Mouse (Mus musculus): ENCODE results near the gene Agap1.
A peak's percentile ranks its signal among the peaks of the same experiment; 100 is the strongest.
"Not testable (repeated sequence)": the region's sequence is repeated elsewhere in the genome, so short reads cannot be mapped to it uniquely, and the experiment has no call there.

The Agap1 gene

DNA sequence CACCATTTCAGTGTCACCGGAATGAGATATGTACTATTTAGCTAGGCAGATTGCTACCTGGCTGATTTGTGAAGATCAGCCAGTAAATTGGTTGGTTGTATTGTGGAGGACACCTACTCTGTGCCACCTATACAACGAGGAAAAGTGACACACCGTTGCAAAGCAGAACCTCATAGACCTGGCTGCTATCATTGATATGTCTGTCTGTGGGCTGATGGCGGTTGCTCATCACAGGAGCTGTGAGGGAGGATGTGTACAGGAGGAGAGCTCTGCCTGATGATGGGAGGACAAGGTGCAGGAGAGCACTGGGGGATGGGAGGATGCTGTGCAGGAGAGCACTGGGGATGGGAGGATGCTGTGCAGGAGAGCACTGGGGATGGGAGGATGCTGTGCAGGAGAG, 46.7 kb downstream of the Agap1 start:
- DNase-seq (ENCODE audit: low read depth, low spot score): no peak

DNA sequence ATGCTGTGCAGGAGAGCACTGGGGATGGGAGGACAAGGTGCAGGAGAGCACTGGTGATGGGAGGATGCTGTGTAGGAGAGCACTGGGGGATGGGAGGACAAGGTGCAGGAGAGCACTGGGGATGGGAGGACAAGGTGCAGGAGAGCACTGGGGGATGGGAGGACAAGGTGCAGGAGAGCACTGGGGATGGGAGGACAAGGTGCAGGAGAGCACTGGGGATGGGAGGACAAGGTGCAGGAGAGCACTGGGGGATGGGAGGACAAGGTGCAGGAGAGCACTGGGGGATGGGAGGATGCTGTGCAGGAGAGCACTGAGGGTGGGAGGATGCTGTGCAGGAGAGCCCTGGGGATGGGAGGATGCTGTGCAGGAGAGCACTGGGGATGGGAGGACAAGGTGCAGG, 47.3 kb downstream of the Agap1 start:
- not testable (repeated sequence) for DNase-seq (ENCODE audit: low read depth, low spot score)

DNA sequence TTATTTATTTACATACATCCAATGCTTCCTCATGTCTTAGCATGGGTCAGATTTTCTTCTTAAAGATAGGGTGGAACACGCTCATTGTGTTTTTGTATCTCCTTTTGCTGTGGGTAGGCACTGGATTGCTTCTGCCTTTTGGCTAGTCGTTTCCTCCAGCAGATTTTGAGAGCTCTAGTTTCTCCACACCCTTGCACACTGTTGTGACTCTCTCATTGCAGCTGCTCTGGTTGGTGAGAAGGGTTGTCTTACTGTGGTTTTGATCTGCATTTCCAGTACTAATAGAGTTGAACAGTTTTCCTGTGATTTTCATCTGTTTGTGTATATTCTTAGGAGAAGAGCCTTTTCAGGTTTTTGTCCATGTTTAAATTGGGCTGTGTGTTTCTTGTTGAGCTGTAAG, 54.6 kb downstream of the Agap1 start:
- DNase-seq (ENCODE audit: low read depth, low spot score): no peak

DNA sequence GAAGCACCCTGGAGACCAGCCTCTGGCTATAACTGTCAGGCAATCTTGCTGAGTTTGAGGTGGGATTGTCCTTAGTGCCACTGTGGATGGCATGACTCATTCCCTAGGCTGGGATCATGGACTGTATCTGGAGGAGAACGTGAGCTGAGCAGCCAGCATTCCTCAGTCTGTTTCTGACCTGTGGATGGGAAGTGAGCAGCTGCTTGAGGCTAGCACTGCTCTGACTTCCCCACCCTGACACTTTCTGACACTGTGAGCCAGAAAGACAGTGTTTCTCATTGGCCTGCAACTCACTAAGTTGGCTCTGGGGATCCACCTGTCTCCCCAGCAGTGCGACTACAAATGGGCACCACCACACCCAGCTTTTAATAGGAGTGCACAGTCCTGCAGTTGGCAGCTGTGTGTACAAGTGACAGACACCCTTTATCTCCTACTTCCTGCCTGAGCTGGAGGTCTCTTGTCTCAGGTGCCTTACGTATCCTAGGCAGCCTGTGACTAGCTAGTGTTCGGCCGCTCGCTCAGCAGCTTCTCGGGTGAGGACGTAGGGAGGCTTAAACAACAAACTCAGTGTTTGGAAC, 55.2 kb downstream of the Agap1 start:
- DNase-seq (ENCODE audit: low read depth, low spot score): no peak

DNA sequence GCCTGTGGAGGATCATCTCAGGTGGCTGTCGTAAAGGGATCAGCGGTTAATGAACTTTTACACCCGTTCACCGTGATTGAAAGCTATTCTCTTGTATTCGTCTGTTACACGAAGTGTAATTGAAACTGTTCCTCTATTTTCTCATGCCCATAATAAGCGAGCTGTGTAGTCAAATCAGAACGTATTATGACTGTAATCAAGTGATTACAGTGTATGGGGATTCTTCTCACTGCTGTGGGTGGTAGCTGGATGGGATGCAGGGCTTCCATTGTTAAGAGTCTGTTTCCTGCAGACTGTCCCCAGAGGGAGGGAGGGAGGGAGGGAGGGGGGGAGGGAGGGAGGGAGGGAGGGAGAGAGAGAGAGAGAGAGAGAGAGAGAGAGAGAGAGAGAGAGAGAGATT, 56.1 kb downstream of the Agap1 start:
- DNase-seq (ENCODE audit: low read depth, low spot score): no peak

DNA sequence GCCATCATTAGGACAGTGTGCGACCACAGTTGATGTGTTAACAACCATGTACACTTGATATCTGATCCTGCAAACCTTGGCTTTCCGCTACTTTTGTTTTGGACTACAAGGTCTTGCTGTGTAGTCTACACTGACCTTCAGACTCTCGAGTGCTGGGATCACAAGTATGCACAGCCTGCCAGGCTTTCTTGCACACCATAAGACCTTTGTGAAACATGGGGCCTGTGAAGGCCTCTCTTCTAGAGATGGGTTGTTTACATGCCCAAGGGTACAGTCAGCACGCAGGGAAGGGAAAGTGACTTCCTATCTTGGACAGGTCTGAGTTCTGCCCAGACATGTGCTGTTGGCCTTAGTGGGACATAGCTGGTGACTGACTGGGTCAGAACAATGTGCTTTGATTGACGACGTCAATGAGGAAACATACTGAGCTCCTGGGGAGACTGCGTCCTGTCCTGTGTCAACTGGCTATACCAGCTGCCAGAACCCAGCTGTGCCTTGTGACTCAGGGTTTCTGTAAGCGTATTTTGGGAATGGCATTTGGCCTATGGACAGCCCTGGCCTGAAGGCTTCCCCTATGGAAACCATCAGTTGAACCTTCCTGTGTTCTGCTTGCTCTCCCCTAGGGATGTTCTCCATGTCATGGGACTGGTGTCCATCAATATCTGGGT, 59.1 kb downstream of the Agap1 start:
- no peak for DNase-seq (ENCODE audit: low read depth, low spot score)

DNA sequence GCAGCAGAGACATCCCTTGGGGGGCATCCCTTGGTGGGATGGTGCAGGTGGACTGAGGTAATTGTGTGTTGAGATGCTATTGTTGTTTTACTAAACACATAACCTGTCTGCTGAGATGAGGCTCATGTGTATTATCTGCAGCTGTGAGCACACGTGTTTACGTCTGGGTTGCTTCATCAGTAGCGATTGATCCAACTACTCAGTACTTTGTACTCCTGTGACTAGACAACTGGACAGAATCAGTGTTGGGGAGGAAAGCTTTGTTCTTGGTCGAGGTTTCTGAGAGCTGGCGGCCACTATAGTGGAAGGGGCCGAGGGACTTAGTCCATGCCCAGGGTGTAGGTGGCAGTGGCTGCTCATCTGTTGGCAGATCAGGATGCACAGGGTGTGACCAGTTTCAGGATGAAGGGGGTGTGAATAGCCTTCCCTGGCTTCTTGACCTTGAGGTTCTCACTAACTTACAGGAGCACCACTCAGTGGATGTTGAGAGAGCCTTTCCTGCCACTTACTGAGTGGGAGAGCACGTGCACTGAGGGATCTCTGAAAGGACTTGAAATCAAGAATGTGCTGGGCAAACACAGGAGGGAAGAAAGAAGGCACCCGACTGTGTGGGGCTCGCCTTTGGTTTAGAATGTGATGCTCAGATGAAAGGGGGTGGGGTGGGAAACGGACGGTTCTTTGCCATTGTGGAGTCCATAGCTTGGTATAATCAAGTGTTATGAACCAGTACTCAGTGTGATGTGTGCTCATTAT, 61.4 kb downstream of the Agap1 start:
- DNase-seq (ENCODE audit: low read depth, low spot score): no peak

DNA sequence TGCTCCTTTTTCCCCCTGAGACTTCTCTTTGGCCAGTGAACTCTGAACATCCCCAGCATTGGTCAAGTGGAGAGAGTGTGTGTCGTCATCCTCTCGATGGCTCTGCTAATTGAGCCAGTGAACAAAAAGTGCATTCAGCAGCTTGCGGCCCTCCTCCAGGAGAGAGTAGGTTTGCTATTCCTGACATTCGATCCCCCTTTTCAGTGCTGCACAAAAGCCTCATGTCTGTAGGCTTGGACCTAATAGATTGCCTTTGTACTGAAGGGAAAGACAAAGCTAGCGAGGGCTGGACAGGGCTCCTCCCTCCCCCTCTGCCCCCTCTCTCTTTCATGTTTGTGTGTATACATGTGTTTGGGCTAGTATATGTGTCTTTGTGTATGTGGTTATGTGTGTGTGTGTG, 63.2 kb downstream of the Agap1 start:
- no peak for DNase-seq (ENCODE audit: low read depth, low spot score)

DNA sequence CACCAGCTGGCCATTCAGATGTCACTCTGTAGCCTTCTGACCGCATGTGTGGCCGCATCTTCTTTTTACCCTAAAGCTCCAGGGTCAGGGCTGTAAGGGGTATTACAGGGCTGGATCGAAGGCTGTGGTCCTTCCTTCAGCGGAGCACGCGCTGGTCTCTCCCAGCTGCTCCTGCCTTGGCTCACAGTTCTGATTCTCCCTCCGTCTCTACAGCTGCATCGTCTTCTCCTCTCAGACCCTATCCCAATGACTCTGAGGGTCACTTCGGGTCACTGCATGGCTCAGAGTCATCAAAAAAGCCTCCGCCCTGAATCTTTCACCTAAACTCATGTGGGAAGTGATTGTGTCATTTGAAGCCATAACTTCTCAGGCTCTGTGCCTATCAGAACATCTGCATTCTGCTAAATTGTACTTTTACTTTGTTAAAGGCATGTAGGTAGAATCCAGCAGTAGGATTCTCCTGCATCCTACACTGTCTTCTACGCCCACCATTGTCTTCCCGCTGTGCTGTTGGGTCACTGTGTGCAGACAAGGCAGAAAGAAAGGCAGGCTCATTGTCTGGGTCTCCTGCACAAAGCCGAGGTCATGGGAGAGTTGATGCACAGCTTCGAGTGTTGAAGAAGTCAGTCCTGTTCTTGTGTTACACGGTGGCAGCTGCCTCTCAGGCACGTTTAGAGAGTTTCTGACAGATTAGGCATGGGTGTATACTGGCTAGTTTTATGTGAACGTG, 65.5 kb downstream of the Agap1 start:
- DNase-seq (ENCODE audit: low read depth, low spot score): no peak

DNA sequence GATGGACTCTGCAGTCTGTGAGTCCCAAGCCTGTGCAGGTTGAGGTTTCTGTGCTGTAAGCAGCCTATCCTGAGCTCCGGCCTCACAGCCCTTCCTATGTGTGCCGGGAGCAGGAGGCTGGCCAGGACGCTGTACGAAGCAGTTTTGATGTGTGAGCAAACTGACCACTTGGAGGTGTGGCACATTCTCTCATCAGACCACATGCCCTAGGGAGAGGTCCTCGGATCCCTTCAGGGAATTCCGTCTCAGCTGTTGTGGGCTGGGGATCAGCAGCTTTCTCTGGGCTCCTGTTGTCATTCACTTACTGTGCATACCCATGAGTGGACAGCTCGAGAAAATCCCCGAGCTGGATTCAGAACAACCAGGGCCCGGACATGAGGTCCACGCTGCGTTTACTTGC, 66.8 kb downstream of the Agap1 start:
- no peak for DNase-seq (ENCODE audit: low read depth, low spot score)

DNA sequence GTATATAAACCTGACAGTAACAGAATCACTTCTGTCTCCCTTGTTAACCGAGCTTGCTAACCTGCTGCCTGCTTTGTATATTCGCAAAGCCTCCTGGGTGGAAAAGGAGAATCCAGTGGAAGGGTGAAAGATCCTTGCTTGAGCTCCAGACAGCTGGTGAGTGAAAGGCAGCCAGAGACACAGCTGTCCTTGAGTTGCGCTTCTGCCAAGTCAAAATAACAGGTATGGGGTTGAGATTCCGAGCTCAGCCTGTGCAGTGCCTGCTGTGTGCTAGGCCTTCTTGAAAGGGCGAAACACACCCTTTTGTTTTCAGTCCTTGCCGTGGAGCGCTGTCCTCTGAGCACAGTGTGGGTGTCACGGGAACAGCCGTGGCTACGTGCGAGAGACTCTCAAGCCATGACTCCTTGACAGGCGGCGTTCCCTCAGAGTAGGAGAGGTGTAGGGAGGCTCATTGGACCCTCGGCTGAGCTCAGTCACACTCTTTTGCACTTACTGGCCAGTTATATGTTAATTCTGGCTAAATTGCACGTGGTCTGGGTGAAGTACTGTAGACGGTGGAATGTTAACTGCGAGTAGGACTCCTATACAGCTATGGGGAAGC, 67.4 kb downstream of the Agap1 start:
- DNase-seq (ENCODE audit: low read depth, low spot score): no peak

DNA sequence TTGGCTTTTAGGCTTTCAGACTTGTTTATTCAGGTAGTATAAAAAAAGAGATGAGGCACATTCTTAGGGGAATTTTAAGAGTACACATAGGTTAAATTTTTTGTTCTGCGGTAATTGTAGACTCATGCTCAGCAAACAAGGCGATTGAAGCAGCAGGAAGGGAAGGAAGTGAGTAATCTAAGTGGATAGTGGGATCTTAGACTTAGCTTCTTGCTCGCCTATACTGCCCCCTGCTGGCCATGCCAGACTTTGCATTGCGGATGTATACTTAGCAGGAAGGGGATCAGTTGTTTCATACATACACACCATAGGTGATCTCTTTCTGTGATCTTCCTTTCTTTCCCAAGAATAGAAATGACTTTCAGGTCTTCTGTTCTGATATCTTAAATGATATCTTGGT, 69.8 kb downstream of the Agap1 start:
- DNase-seq (ENCODE audit: low read depth, low spot score): peak; percentile 66

DNA sequence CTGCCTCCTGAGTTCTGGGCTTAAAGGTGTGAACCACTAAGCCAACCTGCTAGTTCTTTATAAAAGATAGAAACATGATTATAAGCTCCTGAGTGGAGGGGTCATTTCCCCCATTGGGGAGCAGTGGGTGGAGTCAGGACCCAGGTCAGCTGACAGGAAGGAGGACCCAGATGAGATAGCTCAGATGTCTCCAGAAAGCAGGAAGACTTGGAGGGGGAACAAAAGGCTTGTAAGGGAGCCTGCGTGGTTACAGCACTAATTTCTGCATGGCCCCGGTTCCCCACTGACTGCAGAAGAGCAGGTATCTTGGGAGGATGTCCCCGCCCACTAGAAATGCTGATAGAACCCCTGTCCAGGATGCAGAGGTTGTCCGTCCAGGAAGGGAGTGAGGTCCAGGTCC, 70.4 kb downstream of the Agap1 start:
- no peak for DNase-seq (ENCODE audit: low read depth, low spot score)

DNA sequence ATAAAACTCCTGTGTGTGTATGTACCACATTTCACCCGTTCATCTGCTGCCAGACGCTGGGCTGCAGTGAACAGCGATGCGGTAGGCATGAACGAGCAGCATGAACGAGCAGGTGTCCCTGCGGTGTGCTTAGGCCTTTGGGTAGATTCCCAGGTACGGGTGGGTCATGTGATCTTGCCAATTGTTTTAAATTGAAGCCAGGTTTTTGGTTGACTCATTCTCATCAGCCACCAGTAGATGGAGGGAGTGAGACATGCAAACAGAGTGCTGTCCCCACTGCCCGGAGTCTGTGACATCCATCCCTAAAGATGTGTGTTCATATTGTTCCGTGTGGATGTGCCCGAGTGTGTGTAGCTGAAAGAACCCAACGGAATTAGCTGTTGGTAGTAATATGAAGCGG, 71.2 kb downstream of the Agap1 start:
- DNase-seq (ENCODE audit: low read depth, low spot score): no peak

DNA sequence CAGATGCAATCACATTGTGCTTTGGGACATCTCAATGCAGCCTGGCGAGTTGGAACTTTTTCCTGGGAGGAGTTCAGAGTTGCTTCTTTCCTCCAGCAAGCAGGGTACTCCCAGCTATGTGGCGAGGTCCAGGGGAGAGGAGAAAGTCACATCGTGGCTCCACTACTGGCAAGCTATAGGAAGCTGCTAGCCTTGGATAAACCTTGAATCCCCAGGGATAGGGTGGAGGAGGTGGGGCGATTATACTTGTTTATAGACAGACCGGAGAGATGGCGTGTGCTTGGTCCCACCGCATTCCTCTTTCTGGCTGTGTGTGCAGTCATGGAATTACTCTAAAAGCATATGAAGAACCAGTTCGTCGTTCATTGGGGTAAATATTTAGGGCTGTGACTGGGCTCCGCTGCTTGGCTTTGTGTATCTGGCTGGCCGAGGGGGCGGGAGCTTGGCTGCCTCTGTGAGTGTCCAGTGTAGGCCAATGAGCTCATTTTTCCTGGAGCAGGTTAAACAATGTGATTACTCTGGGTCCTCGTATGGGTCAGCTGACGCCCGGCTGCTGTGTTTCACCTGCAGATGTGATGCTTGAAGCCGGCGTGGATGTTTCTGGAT, 74.2 kb downstream of the Agap1 start:
- DNase-seq (ENCODE audit: low read depth, low spot score): no peak

DNA sequence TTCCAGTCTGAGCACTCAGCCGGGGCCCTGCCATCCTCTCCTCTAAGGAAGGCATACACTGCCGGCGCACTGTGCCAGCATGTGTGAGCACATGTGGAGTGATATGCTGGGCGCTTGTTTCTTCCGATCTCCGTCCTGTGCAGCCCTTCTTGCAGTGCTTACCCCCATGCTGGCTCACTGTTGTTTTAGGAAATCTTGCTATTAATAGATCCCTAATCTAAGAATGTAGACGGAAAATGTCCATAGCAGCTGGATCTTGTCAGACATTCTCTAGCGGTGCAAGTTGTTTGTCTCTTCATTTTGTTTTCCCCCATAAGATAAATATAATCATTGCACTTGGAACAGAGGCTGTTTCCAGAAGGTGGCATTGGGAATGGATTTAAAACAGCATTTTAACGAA, 79.1 kb downstream of the Agap1 start:
- DNase-seq (ENCODE audit: low read depth, low spot score): no peak

DNA sequence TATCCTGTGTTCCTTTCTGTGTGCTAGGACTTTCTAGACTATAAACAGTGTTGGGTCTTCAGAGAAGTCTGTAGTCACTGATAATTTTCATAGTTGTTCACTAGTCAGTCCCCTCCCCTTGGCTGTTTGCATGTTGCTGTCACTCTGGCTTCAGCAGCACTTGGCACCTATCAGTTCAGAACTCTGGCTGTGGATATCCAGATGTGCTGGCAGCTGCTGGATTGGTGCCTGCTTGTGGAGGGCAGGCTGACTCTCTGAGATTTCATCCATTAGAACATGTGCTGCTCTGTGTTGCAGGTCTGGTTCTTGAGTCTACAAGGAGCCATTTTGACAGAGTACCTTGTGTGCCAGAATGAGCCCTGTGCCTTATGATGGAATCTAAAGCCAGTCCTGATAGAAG, 80.6 kb downstream of the Agap1 start:
- DNase-seq (ENCODE audit: low read depth, low spot score): no peak

DNA sequence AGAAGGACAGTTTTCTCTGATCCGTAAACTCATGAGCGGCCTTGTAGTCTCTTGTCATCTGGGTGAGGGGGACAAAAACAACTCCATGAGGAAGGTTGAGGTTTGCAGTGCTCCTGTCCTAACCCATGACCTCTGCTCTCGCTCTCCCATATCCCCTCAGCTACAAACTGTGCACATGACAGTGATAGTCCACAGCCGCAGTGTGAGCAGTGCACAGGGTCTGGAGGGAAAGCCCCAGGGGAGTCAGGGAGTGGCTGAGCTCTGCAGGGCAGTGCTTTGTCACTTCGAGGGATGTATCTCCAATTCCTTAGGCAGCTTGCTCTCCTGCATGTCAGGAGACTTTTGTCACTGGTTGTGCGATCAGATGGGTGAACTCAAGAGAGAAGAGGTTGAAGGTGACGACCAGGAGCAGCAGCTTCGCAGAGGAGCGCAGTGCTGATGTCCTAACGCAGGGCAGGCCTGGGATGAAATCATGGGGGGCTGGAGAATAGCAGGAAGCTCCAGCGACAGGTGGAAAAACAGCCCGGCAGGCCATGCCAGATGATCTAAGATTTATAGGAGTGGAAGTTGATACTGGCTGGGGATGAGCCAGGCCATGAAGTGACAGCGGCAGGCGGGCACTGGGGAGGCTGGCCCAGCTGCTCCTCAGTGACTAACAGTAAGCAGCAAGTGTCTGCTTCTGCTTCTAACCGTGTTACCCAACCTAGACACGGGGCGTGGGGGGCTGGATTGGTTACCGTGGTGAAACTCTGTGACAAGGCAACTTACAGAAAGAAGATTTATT, 83.7 kb downstream of the Agap1 start:
- DNase-seq (ENCODE audit: low read depth, low spot score): no peak

DNA sequence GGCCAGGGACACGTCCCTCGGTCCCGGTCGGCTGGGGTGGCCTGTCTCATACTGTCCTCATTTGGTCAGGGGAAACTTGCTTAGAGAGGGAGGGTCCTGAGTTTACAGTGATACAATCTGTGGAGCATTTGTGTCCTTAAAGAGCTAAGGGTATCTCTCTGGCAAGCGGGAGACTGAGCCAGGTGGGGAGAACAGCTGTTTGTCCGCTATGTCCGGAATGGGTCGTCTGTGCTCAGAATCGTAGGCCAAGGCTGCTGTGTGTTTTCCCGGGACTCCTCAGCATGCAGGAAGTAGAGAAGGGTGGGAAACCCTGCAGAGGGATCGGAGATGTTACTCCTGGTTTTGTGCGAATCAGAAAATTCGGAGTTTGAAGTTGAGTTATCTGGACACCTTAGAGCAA, 84.5 kb downstream of the Agap1 start:
- no peak for DNase-seq (ENCODE audit: low read depth, low spot score)

DNA sequence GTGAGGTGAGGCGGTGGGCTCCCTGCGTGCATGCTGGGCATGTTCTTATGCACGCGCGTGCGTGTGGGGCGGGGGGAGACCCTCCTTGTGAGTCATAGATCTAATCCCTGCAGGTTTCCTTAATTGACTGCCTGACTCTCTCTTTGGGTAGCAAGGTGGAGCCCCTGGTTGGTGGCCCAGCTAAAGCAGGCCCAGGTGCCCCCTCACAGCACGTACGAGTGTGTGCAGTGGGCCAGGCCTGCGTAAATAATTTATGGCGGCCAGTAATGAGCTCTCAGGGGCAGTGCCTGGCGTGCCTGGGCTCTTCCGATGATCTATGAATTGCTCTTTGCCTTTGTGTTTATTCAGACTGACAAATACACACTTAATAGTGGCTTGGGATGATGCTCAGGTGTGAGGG, 86.5 kb downstream of the Agap1 start:
- DNase-seq (ENCODE audit: low read depth, low spot score): no peak

DNA sequence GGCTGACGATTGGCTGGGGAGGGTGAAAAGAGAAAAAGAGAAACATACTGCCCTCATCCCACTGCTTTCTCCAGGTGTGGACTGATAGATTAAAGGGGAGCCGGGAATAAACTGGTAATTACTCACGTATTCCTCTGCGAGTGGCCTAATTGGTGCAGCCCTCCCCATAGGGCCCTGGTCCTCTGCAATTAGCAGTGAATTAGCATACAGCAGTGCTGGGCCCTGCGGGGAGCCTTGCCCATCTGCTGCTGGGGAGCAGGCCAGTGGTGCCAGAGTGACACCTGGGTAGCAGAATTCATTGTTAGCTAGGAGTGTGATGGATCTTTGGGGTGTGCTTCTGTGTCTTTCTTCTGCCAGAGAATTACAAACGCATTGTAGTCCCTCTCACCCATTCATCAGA, 87.9 kb downstream of the Agap1 start:
- DNase-seq (ENCODE audit: low read depth, low spot score): no peak
